Mouse (Mus musculus) embryonic facial prominence, embryonic 13.5 days (tissue): ENCODE data around the gene Bhlhe40. TPM values are rescaled to one million over a fixed set of nuclear protein-coding genes. Genes with fewer than 3 reads are reported as not detected.

Experiments
- ATAC-seq: fragments of 200-750 bp; cut with Nextera tagmentation; 2 replicates; pipeline ENCODE4 v1.8.0; 2017; ENCODE audit warnings: low read depth; ENCODE audit not compliant: insufficient number of reproducible peaks, insufficient read depth, low FRiP score, low TSS enrichment
- H3K27ac ChIP-seq: fragments of 300-500 bp; sonication (generic); 2 replicates; pipeline ENCODE4 v1.5.1; 2015; ENCODE audit warnings: moderate library complexity, mild to moderate bottlenecking, inconsistent platforms
- H3K27me3 ChIP-seq: fragments of 300-500 bp; sonication (generic); 2 replicates; pipeline ENCODE4 v1.6.1; 2015; ENCODE audit warnings: mild to moderate bottlenecking, inconsistent platforms
- H3K36me3 ChIP-seq: fragments of 300-500 bp; sonication (generic); 2 replicates; pipeline ENCODE4 v1.6.1; 2015; ENCODE audit warnings: mild to moderate bottlenecking, inconsistent platforms
- H3K4me1 ChIP-seq: fragments of 300-500 bp; sonication (generic); 2 replicates; pipeline ENCODE4 v1.6.1; 2015; ENCODE audit warnings: inconsistent platforms
- H3K4me2 ChIP-seq: fragments of 300-500 bp; sonication (generic); 2 replicates; pipeline ENCODE4 v1.6.1; 2015; ENCODE audit warnings: moderate library complexity, mild to moderate bottlenecking, inconsistent platforms
- H3K4me3 ChIP-seq: fragments of 300-500 bp; sonication (generic); 2 replicates; pipeline ENCODE4 v1.5.1; 2015; ENCODE audit warnings: mild to moderate bottlenecking, inconsistent platforms
- H3K9ac ChIP-seq: fragments of 300-500 bp; sonication (generic); 2 replicates; pipeline ENCODE4 v1.6.1; 2015; ENCODE audit warnings: mild to moderate bottlenecking, inconsistent platforms
- H3K9me3 ChIP-seq: fragments of 300-500 bp; sonication (generic); 2 replicates; pipeline ENCODE4 v1.6.1; 2016; ENCODE audit warnings: inconsistent platforms
- WGBS: fragments of 180-500 bp; shearing (Covaris S2); methylation state at CpG from one replicate; pipeline ENCODE4 v1.1.7; 2015; ENCODE audit warnings: mixed read lengths; 5-methylcytosine and 5-hydroxymethylcytosine counted together
- polyA plus RNA-seq: library from polyadenylated mRNA; unstranded; fragments of >200 nt; fragmentation: Nextera tagmentation; extraction: Ambion mirVana; gene quantifications from 2 replicates; pipeline ENCODE4 v1.2.1, GENCODE M21; 2015

Gene Bhlhe40
- polyA plus RNA-seq, 1 experiment from 2014 or later = 6.2 TPM

GRCm38 (mm10) chr6:108655861-108656260 is 4.6 kb upstream of the Bhlhe40 start:
- H3K36me3 ChIP-seq = no peaks in the 10 kb centered on the region
- 45% methylated on average over 2 of the region's 2 CpGs for WGBS
- H3K9ac ChIP-seq = no peak overlapping the region
- ATAC-seq = no peak
- H3K4me1 ChIP-seq = peaks cover 13% of the 10 kb centered on the region
- H3K4me3 ChIP-seq = no peak overlapping the region
- H3K9me3 ChIP-seq = no peaks in the 10 kb centered on the region
- H3K27ac ChIP-seq = no peak overlapping the region
- H3K4me2 ChIP-seq = no peak overlapping the region
- H3K27me3 ChIP-seq = peaks cover 18% of the 10 kb centered on the region

- Histone ChIP-seq H3K27ac (no peak overlapping the region), H3K27me3 (peaks cover 32% of the 10 kb centered on the region), H3K4me3 (no peak overlapping the region), H3K9me3 (no peaks in the 10 kb centered on the region), H3K4me2 (peak overlapping the region; percentile 91), H3K36me3 (no peaks in the 10 kb centered on the region), H3K9ac (no peak overlapping the region), H3K4me1 (peaks cover 27% of the 10 kb centered on the region)
- no peak for ATAC-seq
- 60% methylated on average over 3 of the region's 3 CpGs for WGBS
Measured at GRCm38 (mm10) chr6:108658051-108658415, 2.4 kb upstream of the Bhlhe40 start.

- Histone ChIP-seq H3K27ac (peak overlapping the region; percentile 88), H3K9ac (peak overlapping the region; percentile 70), H3K9me3 (no peaks in the 10 kb centered on the region), H3K27me3 (peaks cover 35% of the 10 kb centered on the region), H3K4me1 (peaks cover 27% of the 10 kb centered on the region), H3K36me3 (no peaks in the 10 kb centered on the region), H3K4me2 (peak overlapping the region; percentile 91), H3K4me3 (peak overlapping the region; percentile 56)
- WGBS = 4% methylated on average over 31 of the region's 31 CpGs
- ATAC-seq = no peak
Measured at GRCm38 (mm10) chr6:108658416-108659201, 1.8 kb upstream of the Bhlhe40 start.

- peak; percentile 73 for ATAC-seq
- 0% methylated on average over 38 of the region's 42 CpGs for WGBS
- H3K4me1 ChIP-seq = peaks cover 27% of the 10 kb centered on the region
- no peaks in the 10 kb centered on the region for H3K36me3 ChIP-seq
- H3K4me3 ChIP-seq = peak overlapping the region; percentile 56
- H3K27me3 ChIP-seq = peaks cover 35% of the 10 kb centered on the region
- H3K9ac ChIP-seq = peak overlapping the region; percentile 70
- no peaks in the 10 kb centered on the region for H3K9me3 ChIP-seq
- H3K27ac ChIP-seq = peak overlapping the region; percentile 88
- peak overlapping the region; percentile 91 for H3K4me2 ChIP-seq
Measured at GRCm38 (mm10) chr6:108659221-108659725, 1.2 kb upstream of the Bhlhe40 start.

- Histone ChIP-seq H3K4me3 (peak overlapping the region; percentile 56), H3K27me3 (peaks cover 40% of the 10 kb centered on the region), H3K36me3 (no peaks in the 10 kb centered on the region), H3K4me1 (peaks cover 27% of the 10 kb centered on the region), H3K27ac (peak overlapping the region; percentile 88), H3K9me3 (no peaks in the 10 kb centered on the region), H3K4me2 (peak overlapping the region; percentile 91), H3K9ac (peak overlapping the region; percentile 70)
- ATAC-seq = peak; percentile 75
- WGBS = 2% methylated on average over 18 of the region's 35 CpGs
Measured at GRCm38 (mm10) chr6:108659726-108660205, 663 bp upstream of the Bhlhe40 start.

- H3K4me1 ChIP-seq = peaks cover 33% of the 10 kb centered on the region
- H3K27me3 ChIP-seq = peaks cover 51% of the 10 kb centered on the region
Measured at GRCm38 (mm10) chr6:108660878-108661389, 505 bp downstream of the Bhlhe40 start.

GRCm38 (mm10) chr6:108661412-108661811 is 983 bp downstream of the Bhlhe40 start:
- H3K4me2 ChIP-seq = peak overlapping the region; percentile 91
- H3K9me3 ChIP-seq = no peaks in the 10 kb centered on the region
- peaks cover 33% of the 10 kb centered on the region for H3K4me1 ChIP-seq
- ATAC-seq = no peak
- peak overlapping the region; percentile 70 for H3K9ac ChIP-seq
- peaks cover 51% of the 10 kb centered on the region for H3K27me3 ChIP-seq
- peak overlapping the region; percentile 56 for H3K4me3 ChIP-seq
- H3K27ac ChIP-seq = 0 out of 2 replicates have a peak overlapping the region, but pooled peaks have one; percentile 64
- no peaks in the 10 kb centered on the region for H3K36me3 ChIP-seq
- WGBS = under 1% methylated on average over 17 of the region's 17 CpGs

More at GRCm38 (mm10) chr6:108660878-108661389, 505 bp downstream of the Bhlhe40 start:
- Histone ChIP-seq H3K4me3 (peak overlapping the region; percentile 56), H3K4me2 (peak overlapping the region; percentile 91), H3K9ac (peak overlapping the region; percentile 70), H3K27ac (peak overlapping the region; percentile 64), H3K36me3 (no peaks in the 10 kb centered on the region), H3K9me3 (no peaks in the 10 kb centered on the region)
- WGBS = 1% methylated on average over 18 of the region's 18 CpGs
- ATAC-seq = no peak

GRCm38 (mm10) chr6:108661890-108662289 is 1.5 kb downstream of the Bhlhe40 start:
- H3K27me3 ChIP-seq = peaks cover 52% of the 10 kb centered on the region

GRCm38 (mm10) chr6:108662314-108663240 is 2.1 kb downstream of the Bhlhe40 start:
- Histone ChIP-seq H3K9me3 (no peaks in the 10 kb centered on the region), H3K4me2 (peak overlapping the region; percentile 91), H3K36me3 (no peaks in the 10 kb centered on the region), H3K4me1 (peaks cover 35% of the 10 kb centered on the region), H3K27ac (no peak overlapping the region), H3K9ac (no peak overlapping the region), H3K27me3 (peaks cover 51% of the 10 kb centered on the region), H3K4me3 (no peak overlapping the region)
- 70% methylated on average over 15 of the region's 15 CpGs for WGBS
- no peak for ATAC-seq

More at GRCm38 (mm10) chr6:108661890-108662289, 1.5 kb downstream of the Bhlhe40 start:
- peak overlapping the region; percentile 91 for H3K4me2 ChIP-seq
- H3K4me3 ChIP-seq = peak overlapping the region; percentile 56
- no peak for ATAC-seq
- no peaks in the 10 kb centered on the region for H3K9me3 ChIP-seq
- 44% methylated on average over 6 of the region's 6 CpGs for WGBS
- no peak overlapping the region for H3K9ac ChIP-seq
- H3K4me1 ChIP-seq = peaks cover 33% of the 10 kb centered on the region
- H3K36me3 ChIP-seq = no peaks in the 10 kb centered on the region
- no peak overlapping the region for H3K27ac ChIP-seq

GRCm38 (mm10) chr6:108663241-108664194 is 3.1 kb downstream of the Bhlhe40 start:
- no peak for ATAC-seq
- no peak overlapping the region for H3K4me3 ChIP-seq
- no peak overlapping the region for H3K9ac ChIP-seq
- no peaks in the 10 kb centered on the region for H3K36me3 ChIP-seq
- H3K27me3 ChIP-seq = peaks cover 44% of the 10 kb centered on the region
- H3K27ac ChIP-seq = no peak overlapping the region
- no peaks in the 10 kb centered on the region for H3K9me3 ChIP-seq
- WGBS = 80% methylated on average over 8 of the region's 8 CpGs
- H3K4me2 ChIP-seq = peak overlapping the region; percentile 91; the same call in 1 of the 2 replicates
- peaks cover 39% of the 10 kb centered on the region for H3K4me1 ChIP-seq
